In the genomic region with DNA sequence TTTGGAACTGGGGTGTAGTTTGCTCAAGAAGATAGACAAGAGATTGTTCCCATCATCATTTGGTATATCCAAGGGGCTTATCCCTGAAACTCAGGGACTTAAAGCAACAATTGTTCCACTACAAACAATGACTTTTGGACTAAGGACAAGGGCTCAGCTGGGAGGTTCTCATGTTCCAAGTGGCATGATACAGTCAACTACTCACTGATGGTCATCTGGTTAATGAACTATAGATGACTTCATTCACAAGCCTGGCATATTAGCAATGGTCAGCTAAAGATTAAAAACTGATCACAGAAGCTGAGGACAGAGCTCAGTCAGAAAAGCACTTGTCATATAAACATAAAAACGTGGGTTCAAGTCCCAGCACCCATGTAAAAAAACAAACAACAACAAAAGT, we compare ENCODE assay signal across 22 mouse cellular contexts. TPM values are rescaled to one million over a fixed set of nuclear protein-coding genes. Genes with fewer than 3 reads are reported as not detected.
"Had no signal": no experiment of that assay in that cellular context is flagged by ENCODE, and none has a peak within 500 bp of the region (broad histone marks: within the 10 kb centered on the region; RNA-seq: fewer than 3 reads in every experiment).

No protein-coding gene starts in this region.

- ATAC-seq: midbrain, embryonic 13.5 days; midbrain, embryonic 15.5 days had no signal

- H3K36me3 ChIP-seq: midbrain, embryonic 13.5 days; midbrain, embryonic 15.5 days; neural tube, embryonic 12.5 days; stomach, embryonic 15.5 days had no signal

- H3K4me3 ChIP-seq: midbrain, embryonic 13.5 days; midbrain, embryonic 15.5 days; neural tube, embryonic 12.5 days; stomach, embryonic 15.5 days had no signal

- H3K9ac ChIP-seq: lung, embryonic 14.5 days; midbrain, embryonic 13.5 days; midbrain, embryonic 15.5 days; neural tube, embryonic 12.5 days; stomach, embryonic 15.5 days had no signal

- DNase-seq: lung, adult 18-20 months; lung, embryonic 14.5 days; lung, postnatal 10 days; lung, postnatal 4 days; right cerebral cortex, postnatal 14 days; thymus, adult 2 months; thymus, postnatal 25 days; thymus, postnatal 4 days had no signal

- H3K27ac ChIP-seq: midbrain, embryonic 13.5 days; midbrain, embryonic 15.5 days; neural tube, embryonic 12.5 days; stomach, embryonic 15.5 days; stomach, postnatal 0 days had no signal

- H3K4me1 ChIP-seq: midbrain, embryonic 13.5 days; midbrain, embryonic 15.5 days; neural tube, embryonic 12.5 days; stomach, embryonic 15.5 days had no signal

- H3K9me3 ChIP-seq: midbrain, embryonic 13.5 days; midbrain, embryonic 15.5 days; neural tube, embryonic 12.5 days; stomach, embryonic 15.5 days had no signal

- H3K4me2 ChIP-seq: lung, embryonic 14.5 days; midbrain, embryonic 11.5 days; midbrain, embryonic 13.5 days; midbrain, embryonic 15.5 days; neural tube, embryonic 12.5 days; stomach, embryonic 15.5 days had no signal

- H3K27me3 ChIP-seq: midbrain, embryonic 13.5 days; midbrain, embryonic 15.5 days; neural tube, embryonic 12.5 days; stomach, embryonic 15.5 days had no signal

RNA-seq across cellular contexts. Expression of gene Slc22a22, which starts 44.7 kb away (rescaled TPM):
- total RNA-seq: megakaryocyte, adult 5-6 weeks; midbrain, postnatal 0 days; monocyte, adult 5-6 weeks; neutrophil, adult 5-6 weeks had no signal
- polyA plus RNA-seq: lung, embryonic 14.5 days; lung, embryonic 16.5 days; midbrain, embryonic 11.5 days; midbrain, embryonic 13.5 days; midbrain, embryonic 15.5 days; midbrain, postnatal 0 days; neural tube, embryonic 12.5 days; neural tube, embryonic 14.5 days; spleen, adult 2 months; stomach, embryonic 15.5 days; stomach, postnatal 0 days; thymus, adult 2 months; urinary bladder, adult 2 months had no signal
